Mouse (Mus musculus): ENCODE results near the gene Stam2. TPM values are rescaled to one million over a fixed set of nuclear protein-coding genes. Genes with fewer than 3 reads are reported as not detected.

The Stam2 gene
- total and polyA plus RNA-seq, 3 experiments = 9.3 to 20.5 (median 16.5) TPM

GRCm38 (mm10) chr2:52676913-52677303, 65.2 kb downstream of the Stam2 start:
- Histone ChIP-seq H3K27me3 (replicated peaks) (peaks cover 4% of the 10 kb centered on the region), H3K36me3 (replicated peaks in 1 of 2; ENCODE audit: control insufficient read depth in 1 of 2, insufficient read depth in 1 of 2, low read length in 1 of 2) (no peaks in the 10 kb centered on the region), H3K9ac (ENCODE audit: insufficient read depth, low read depth) (no peak overlapping the region), H3K79me2 (replicated peaks; ENCODE audit: control insufficient read depth, extremely low read depth, insufficient read depth, poor library complexity, severe bottlenecking) (no peaks in the 10 kb centered on the region), H3K4me2 (ENCODE audit: insufficient read depth, low read depth, poor library complexity, severe bottlenecking) (no peak overlapping the region), H3K4me3 (replicated peaks in 1 of 3; ENCODE audit: low read depth in 2 of 3, low read length in 2 of 3, poor library complexity in 1 of 3) (no peak overlapping the region), H3K4me1 (ENCODE audit: control insufficient read depth in 1 of 2, insufficient read depth in 2 of 2) (peaks cover 2 to 40% of the 10 kb centered on the region in 2 experiments; a peak in 2 of 4 replicates), H3K27ac (ENCODE audit: insufficient read depth, low read depth) (no peak overlapping the region), H3K9me3 (replicated peaks; ENCODE audit: low read length) (no peaks in the 10 kb centered on the region)
- DNase-seq (ENCODE audit: extremely low read depth) = no peak
- dilution Hi-C loops (cut with MboI; ENCODE audit: extremely low pct_ligation_motif_present, extremely low pct_unique_long_range_greater_than_20kb, low sequenced_read_pairs) (no loop called here), in situ Hi-C loops (cut with MboI; ENCODE audit: low pct_ligation_motif_present, low pct_unique_long_range_greater_than_20kb, low sequenced_read_pairs) (no loop called here)
- no peak for TF ChIP-seq ELF1 (IDR thresholded peaks at IDR 0.05; ENCODE audit: low read depth, low read length)
- TF ChIP-seq E2F4 (IDR thresholded peaks at IDR 0.05; ENCODE audit: insufficient replicate concordance, low read depth, low read length) = no peak
- TF ChIP-seq POLR2A (IDR thresholded peaks at IDR 0.05; ENCODE audit: low read depth, low read length) = no peak
- no peak for TF ChIP-seq ETS1 (conservative IDR thresholded peaks at IDR 0.05; ENCODE audit: low read depth, low read length)
- TF ChIP-seq MXI1 (IDR thresholded peaks at IDR 0.05; ENCODE audit: low read depth, low read length) = no peak

- H3K27ac ChIP-seq (ENCODE audit: insufficient read depth, low read depth) = no peak within 1 kb of the TSS
- no peaks in the 10 kb centered on the region for H3K79me2 ChIP-seq (replicated peaks; ENCODE audit: control insufficient read depth, extremely low read depth, insufficient read depth, poor library complexity, severe bottlenecking)
- no peaks in the 10 kb centered on the region for H3K9me3 ChIP-seq (replicated peaks; ENCODE audit: low read length)
- no peak for DNase-seq (ENCODE audit: extremely low read depth)
- H3K9ac ChIP-seq (ENCODE audit: insufficient read depth, low read depth) = peak within 1 kb of the TSS; percentile 49
- peak within 1 kb of the TSS; percentile 55 to 86 (median 67) for H3K4me3 ChIP-seq (replicated peaks in 1 of 3; ENCODE audit: low read depth in 2 of 3, low read length in 2 of 3, poor library complexity in 1 of 3)
- TF ChIP-seq ZKSCAN1 (IDR thresholded peaks at IDR 0.05; ENCODE audit: borderline replicate concordance, low read depth, low read length) = no peak
- TF ChIP-seq CTCF (conservative IDR thresholded peaks at IDR 0.05 in 1 of 2, IDR thresholded peaks at IDR 0.05 in 1 of 2; ENCODE audit: low read depth in 2 of 2, low read length in 2 of 2) = no peak
- TF ChIP-seq MYC (IDR thresholded peaks at IDR 0.05; ENCODE audit: low read depth, low read length) = no peak
- TF ChIP-seq ZNF384 (IDR thresholded peaks at IDR 0.05; ENCODE audit: low read depth, low read length) = no peak
- TF ChIP-seq USF1 (IDR thresholded peaks at IDR 0.05; ENCODE audit: low read depth, low read length) = no peak
- TF ChIP-seq HCFC1 (IDR thresholded peaks at IDR 0.05; ENCODE audit: low read depth, low read length) = no peak
- TF ChIP-seq JUN (IDR thresholded peaks at IDR 0.05; ENCODE audit: insufficient read depth, low read depth, low read length) = no peak
- no peak for TF ChIP-seq ETS1 (conservative IDR thresholded peaks at IDR 0.05; ENCODE audit: low read depth, low read length)
- peak; percentile 61 for TF ChIP-seq BHLHE40 (IDR thresholded peaks at IDR 0.05; ENCODE audit: low read depth, low read length)
- TF ChIP-seq JUND (conservative IDR thresholded peaks at IDR 0.05; ENCODE audit: low read depth, low read length) = no peak
- no peak for TF ChIP-seq POLR2A (IDR thresholded peaks at IDR 0.05; ENCODE audit: low read depth, low read length)
- no peak for TF ChIP-seq USF2 (conservative IDR thresholded peaks at IDR 0.05; ENCODE audit: low read depth, low read length)
- TF ChIP-seq EP300 (IDR thresholded peaks at IDR 0.05; ENCODE audit: low read length) = no peak
- 0 out of 2 replicates have a peak, but pooled peaks have one; percentile 9 for TF ChIP-seq MAZ (IDR thresholded peaks at IDR 0.05; ENCODE audit: low read depth, low read length)
- TF ChIP-seq SIN3A (IDR thresholded peaks at IDR 0.05; ENCODE audit: low read length) = 0 out of 2 replicates have a peak, but pooled peaks have one; percentile 26
- TF ChIP-seq UBTF (IDR thresholded peaks at IDR 0.05; ENCODE audit: low read depth, low read length) = no peak
- TF ChIP-seq MXI1 (IDR thresholded peaks at IDR 0.05; ENCODE audit: low read depth, low read length) = no peak
- TF ChIP-seq MAX (IDR thresholded peaks at IDR 0.05; ENCODE audit: low read length) = peak; percentile 20; the same call in 1 of the 2 replicates
- H3K27me3 ChIP-seq (replicated peaks) = peaks cover 4% of the 10 kb centered on the region
- dilution Hi-C loops (cut with MboI; ENCODE audit: extremely low pct_ligation_motif_present, extremely low pct_unique_long_range_greater_than_20kb, low sequenced_read_pairs) = no loop called here
- in situ Hi-C loops (cut with MboI; ENCODE audit: low pct_ligation_motif_present, low pct_unique_long_range_greater_than_20kb, low sequenced_read_pairs) = no loop called here
- no peaks in the 10 kb centered on the region for H3K36me3 ChIP-seq (replicated peaks in 1 of 2; ENCODE audit: control insufficient read depth in 1 of 2, insufficient read depth in 1 of 2, low read length in 1 of 2)
- H3K4me2 ChIP-seq (ENCODE audit: insufficient read depth, low read depth, poor library complexity, severe bottlenecking) = peak within 1 kb of the TSS; percentile 91
- H3K4me1 ChIP-seq (ENCODE audit: control insufficient read depth in 1 of 2, insufficient read depth in 2 of 2) = peaks cover 2 to 43% of the 10 kb centered on the region in 2 experiments; a peak in 2 of 4 replicates
Measured at GRCm38 (mm10) chr2:52676023-52676912, 65.8 kb downstream of the Stam2 start, which contains the start of gene Cacnb4. Gene Cacnb4, minus strand, starts transcription at chr2:52676831.
